Comparison of ENCODE assay signal across 8 mouse cellular contexts in genomic region chr6:54811546-54812250, GRCm38 (mm10). TPM values are rescaled to one million over a fixed set of nuclear protein-coding genes. Genes with fewer than 3 reads are reported as not detected.
DNase-seq lines count a peak whose midpoint lies in the region; ATAC-seq and TF ChIP-seq lines count a peak whose summit lies in the region.

No protein-coding gene starts in this region.

- 53% methylated on average over 11 of the region's 11 CpGs for WGBS in forebrain, embryonic 15.5 days
- WGBS in forebrain, embryonic 12.5 days: 85% methylated on average over 11 of the region's 11 CpGs
- WGBS in forebrain, postnatal 0 days: 31% methylated on average over 11 of the region's 11 CpGs
- WGBS in hindbrain, postnatal 0 days: 40% methylated on average over 11 of the region's 11 CpGs

- intact Hi-C loops in left cerebral cortex, postnatal 25 days (cut with DNase I): loop anchor here (1.0 kb wide), 1 partner anchor 206 kb away; no protein-coding TSS in a partner anchor

- H3ac ChIP-seq in myocyte (ENCODE audit: control insufficient read depth, insufficient read length): no peak overlapping the region

- no peak for TF ChIP-seq POLR2A in myocyte (IDR thresholded peaks at IDR 0.05; ENCODE audit: insufficient read length, low read depth)

- H3K4me3 ChIP-seq in forebrain, embryonic 15.5 days: no peak overlapping the region
- no peak overlapping the region for H3K4me3 ChIP-seq in forebrain, embryonic 12.5 days (replicated peaks)
- H3K4me3 ChIP-seq in forebrain, postnatal 0 days (ENCODE audit: low read depth, low read length): no peak overlapping the region
- no peak overlapping the region for H3K4me3 ChIP-seq in hindbrain, postnatal 0 days (ENCODE audit: low read length)
- no peak overlapping the region for H3K4me3 ChIP-seq in myocyte

- H3K27me3 ChIP-seq in forebrain, embryonic 15.5 days: no peaks in the 10 kb centered on the region
- no peaks in the 10 kb centered on the region; the same call in 1 of the 2 replicates for H3K27me3 ChIP-seq in forebrain, embryonic 12.5 days
- H3K27me3 ChIP-seq in forebrain, postnatal 0 days (ENCODE audit: insufficient read depth, low read length): no peaks in the 10 kb centered on the region
- no peaks in the 10 kb centered on the region for H3K27me3 ChIP-seq in hindbrain, postnatal 0 days (ENCODE audit: insufficient read depth, low read length)
- H3K27me3 ChIP-seq in myocyte (ENCODE audit: control insufficient read depth, insufficient read depth, insufficient read length): no peaks in the 10 kb centered on the region

- peaks cover 27% of the 10 kb centered on the region for H3K4me1 ChIP-seq in forebrain, embryonic 15.5 days
- peaks cover 7% of the 10 kb centered on the region for H3K4me1 ChIP-seq in forebrain, embryonic 12.5 days
- H3K4me1 ChIP-seq in forebrain, postnatal 0 days (ENCODE audit: insufficient read depth): peaks cover 13% of the 10 kb centered on the region
- H3K4me1 ChIP-seq in hindbrain, postnatal 0 days (ENCODE audit: insufficient read depth, low read length): no peaks in the 10 kb centered on the region

- ATAC-seq in forebrain, embryonic 15.5 days (replicated peaks): no peak
- no peak for ATAC-seq in forebrain, embryonic 12.5 days (ENCODE audit: low FRiP score)
- peak; percentile 1 for ATAC-seq in forebrain, postnatal 0 days
- peak; percentile 11; the same call in 1 of the 2 replicates for ATAC-seq in hindbrain, postnatal 0 days
- ATAC-seq in CD4-positive, CD25-positive, alpha-beta regulatory T cell, adult 4 months: no peak

- TF ChIP-seq CTCF in forebrain, postnatal 0 days (IDR thresholded peaks at IDR 0.05; ENCODE audit: low read depth): no peak
- no peak for TF ChIP-seq CTCF in hindbrain, postnatal 0 days (IDR thresholded peaks at IDR 0.05; ENCODE audit: low read depth)

- H3K27ac ChIP-seq in forebrain, embryonic 15.5 days (replicated peaks): peak overlapping the region; percentile 75
- H3K27ac ChIP-seq in forebrain, embryonic 12.5 days: no peak overlapping the region
- peak overlapping the region; percentile 64 for H3K27ac ChIP-seq in forebrain, postnatal 0 days (ENCODE audit: low read depth, low read length)
- H3K27ac ChIP-seq in hindbrain, postnatal 0 days: peak overlapping the region; percentile 41; the same call in 1 of the 2 replicates

- peak; percentile 74 to 91 for DNase-seq in adrenal gland, adult (ENCODE audit: inconsistent age in 2 of 2, low spot score in 1 of 2)
- peak; percentile 85 for DNase-seq in forebrain, postnatal 0 days
- DNase-seq in hindbrain, postnatal 0 days (ENCODE audit: low spot score): peak; percentile 82
- DNase-seq in left cerebral cortex, postnatal 25 days (ENCODE audit: low spot score in 2 of 2): peak; percentile 60 to 87

- H3K36me3 ChIP-seq in forebrain, embryonic 15.5 days: no peaks in the 10 kb centered on the region
- no peaks in the 10 kb centered on the region for H3K36me3 ChIP-seq in forebrain, embryonic 12.5 days (replicated peaks)
- H3K36me3 ChIP-seq in forebrain, postnatal 0 days (ENCODE audit: insufficient read depth): no peaks in the 10 kb centered on the region
- H3K36me3 ChIP-seq in hindbrain, postnatal 0 days (ENCODE audit: insufficient read depth, low read length): no peaks in the 10 kb centered on the region
- H3K36me3 ChIP-seq in myocyte (ENCODE audit: control insufficient read depth, insufficient read depth): no peaks in the 10 kb centered on the region

- H3K9me3 ChIP-seq in forebrain, embryonic 15.5 days: no peaks in the 10 kb centered on the region
- no peaks in the 10 kb centered on the region for H3K9me3 ChIP-seq in forebrain, embryonic 12.5 days
- no peaks in the 10 kb centered on the region for H3K9me3 ChIP-seq in forebrain, postnatal 0 days (ENCODE audit: low read length)
- no peaks in the 10 kb centered on the region for H3K9me3 ChIP-seq in hindbrain, postnatal 0 days (ENCODE audit: low read length)

- no peak overlapping the region for H3K4me2 ChIP-seq in forebrain, embryonic 15.5 days (replicated peaks)
- H3K4me2 ChIP-seq in forebrain, embryonic 12.5 days: no peak overlapping the region
- H3K4me2 ChIP-seq in forebrain, postnatal 0 days (ENCODE audit: low read depth): no peak overlapping the region
- peak overlapping the region; percentile 33 for H3K4me2 ChIP-seq in hindbrain, postnatal 0 days (ENCODE audit: low read depth, low read length)
- peak overlapping the region; percentile 64 for H3K4me2 ChIP-seq in myocyte (ENCODE audit: low read depth)

- H3K9ac ChIP-seq in forebrain, embryonic 15.5 days (replicated peaks): no peak overlapping the region
- H3K9ac ChIP-seq in forebrain, embryonic 12.5 days: no peak overlapping the region
- H3K9ac ChIP-seq in forebrain, postnatal 0 days: no peak overlapping the region
- H3K9ac ChIP-seq in hindbrain, postnatal 0 days (replicated peaks; ENCODE audit: low read length): no peak overlapping the region

- H3K79me2 ChIP-seq in myocyte (ENCODE audit: control insufficient read depth, insufficient read depth): no peaks in the 10 kb centered on the region

TF ChIP-seq in myocyte, 11 proteins besides CTCF, POLR2A, EP300 and RAD21:
- no peak for TF ChIP-seq MAX (IDR thresholded peaks at IDR 0.05; ENCODE audit: low read depth)
- no peak for TF ChIP-seq TCF12 (IDR thresholded peaks at IDR 0.05; ENCODE audit: insufficient read depth, poor library complexity, severe bottlenecking)
- no peak for TF ChIP-seq REST (IDR thresholded peaks at IDR 0.05; ENCODE audit: insufficient read depth, insufficient read length)
- TF ChIP-seq POLR2AphosphoS2 (IDR thresholded peaks at IDR 0.05; ENCODE audit: insufficient read length, low read depth): no peak
- TF ChIP-seq MYOD1 (IDR thresholded peaks at IDR 0.05; ENCODE audit: control insufficient read depth in 1 of 3, insufficient read length in 2 of 3, low read depth in 2 of 3): peak in 2 of 3 experiments; percentile 5 to 31
- no peak for TF ChIP-seq USF1 (IDR thresholded peaks at IDR 0.05; ENCODE audit: low read depth)
- TF ChIP-seq MYOG (IDR thresholded peaks at IDR 0.05; ENCODE audit: control insufficient read depth in 1 of 3, insufficient read depth in 1 of 3, insufficient read length in 2 of 3, low read depth in 2 of 3): peak in 1 of 3 experiments; percentile 40
- no peak for TF ChIP-seq SRF (IDR thresholded peaks at IDR 0.05; ENCODE audit: control insufficient read depth, insufficient read length, low read depth)
- no peak for TF ChIP-seq CEBPB (IDR thresholded peaks at IDR 0.05; ENCODE audit: insufficient read depth, poor library complexity, severe bottlenecking)
- no peak for TF ChIP-seq E2F4 (IDR thresholded peaks at IDR 0.05; ENCODE audit: insufficient read depth)
- no peak for TF ChIP-seq TCF3 (IDR thresholded peaks at IDR 0.05; ENCODE audit: insufficient read length, low read depth)

RNA-seq across cellular contexts. Expression of gene Znrf2, which starts 5.0 kb away (rescaled TPM):
- polyA plus RNA-seq in forebrain, embryonic 15.5 days (2015; fragmentation: Nextera tagmentation; extraction: Ambion mirVana): 18.4 and 22.0 TPM in 2 replicates
- polyA plus RNA-seq in forebrain, embryonic 12.5 days (2016; fragmentation: Nextera tagmentation; extraction: Ambion mirVana): 5.4 and 5.6 TPM in 2 replicates
- total RNA-seq in forebrain, postnatal 0 days (2014; rRNA removed): 74.2 and 83.8 TPM in 2 replicates
- 11.2 and 13.1 TPM in 2 replicates for polyA plus RNA-seq in forebrain, postnatal 0 days (2015; fragmentation: Nextera tagmentation; extraction: Ambion mirVana)
- 45.9 and 50.0 TPM in 2 replicates for total RNA-seq in hindbrain, postnatal 0 days (2014; rRNA removed)
- polyA plus RNA-seq in hindbrain, postnatal 0 days (2015; fragmentation: Nextera tagmentation; extraction: Ambion mirVana): 5.9 and 7.0 TPM in 2 replicates
- total RNA-seq in left cerebral cortex, postnatal 25 days (2021): 10 to 100 TPM; 16.0 to 18.1 TPM
- polyA plus RNA-seq in myocyte (2012; fragmentation: generic; extraction: Trizol): 5.7 TPM
- 10 to 100 TPM; 22.9 to 26.1 TPM for polyA plus RNA-seq in CD4-positive, CD25-positive, alpha-beta regulatory T cell, adult 4 months (2017; shearing (Covaris generic))

Comparison
In these comparisons a context has a peak if more than half of its experiments do, and no peak if none do; other contexts are left out.
1. ATAC-seq: peak in forebrain, postnatal 0 days (single experiment) and hindbrain, postnatal 0 days (single experiment); none in forebrain, embryonic 15.5 days (single experiment), forebrain, embryonic 12.5 days (single experiment) and CD4-positive, CD25-positive, alpha-beta regulatory T cell, adult 4 months (single experiment).
2. H3K4me2 ChIP-seq: peak in hindbrain, postnatal 0 days (single experiment) and myocyte (single experiment); none in forebrain, embryonic 15.5 days (single experiment), forebrain, embryonic 12.5 days (single experiment) and forebrain, postnatal 0 days (single experiment).
3. Peak in every context shown above with its lines, with median percentiles within 50 percentile points of each other: DNase-seq.